Comparison of ENCODE assay signal across 13 mouse cellular contexts in the genomic region with DNA sequence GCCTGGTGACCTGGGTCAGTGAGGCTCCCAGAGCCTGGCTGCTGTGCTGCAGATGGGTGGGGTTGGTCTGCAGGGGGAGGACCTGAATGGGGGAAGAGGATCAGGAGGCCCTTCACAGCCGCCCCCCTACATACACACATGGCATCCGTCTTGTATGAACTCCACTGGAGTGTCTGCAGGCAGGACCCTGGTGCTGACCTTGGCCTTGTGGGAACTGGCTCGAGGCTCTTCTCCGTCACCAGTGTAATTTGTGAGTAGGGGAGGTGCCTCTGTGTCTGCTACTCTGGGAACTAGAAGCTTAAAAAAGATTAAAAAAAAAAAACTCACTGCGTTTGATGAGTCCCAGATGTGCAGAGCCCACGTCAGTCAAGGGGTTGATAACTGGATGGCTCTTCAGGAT. TPM values are rescaled to one million over a fixed set of nuclear protein-coding genes. Genes with fewer than 3 reads are reported as not detected.
DNase-seq lines count a peak whose midpoint lies in the region; ATAC-seq and TF ChIP-seq lines count a peak whose summit lies in the region.
"Had no signal": no experiment of that assay in that cellular context is flagged by ENCODE, and none has a peak within 500 bp of the region (broad histone marks: within the 10 kb centered on the region; RNA-seq: fewer than 3 reads in every experiment).

No protein-coding gene starts in this region.

- H3K9ac ChIP-seq in neural tube, embryonic 12.5 days = no peak overlapping the region
- H3K9ac ChIP-seq in neural tube, embryonic 15.5 days (replicated peaks) = no peak overlapping the region
- H3K9ac ChIP-seq in limb, embryonic 11.5 days (ENCODE audit: low read length) = no peak overlapping the region
- H3K9ac ChIP-seq in stomach, postnatal 0 days (ENCODE audit: low read length) = peak overlapping the region; percentile 45
- H3K9ac ChIP-seq: forebrain, embryonic 15.5 days; liver, embryonic 15.5 days had no signal

- H3K4me1 ChIP-seq in neural tube, embryonic 12.5 days = peaks cover 17% of the 10 kb centered on the region
- H3K4me1 ChIP-seq in neural tube, embryonic 15.5 days = peaks cover 12% of the 10 kb centered on the region
- H3K4me1 ChIP-seq in limb, embryonic 11.5 days (ENCODE audit: control insufficient read depth, insufficient read depth, low read length) = peaks cover 26% of the 10 kb centered on the region
- no peaks in the 10 kb centered on the region for H3K4me1 ChIP-seq in stomach, postnatal 0 days (replicated peaks; ENCODE audit: control insufficient read depth, insufficient read depth)

- no peaks in the 10 kb centered on the region for H3K9me3 ChIP-seq in neural tube, embryonic 12.5 days
- no peaks in the 10 kb centered on the region for H3K9me3 ChIP-seq in neural tube, embryonic 15.5 days (replicated peaks)
- H3K9me3 ChIP-seq in limb, embryonic 11.5 days (ENCODE audit: control insufficient read depth, low read length) = no peaks in the 10 kb centered on the region
- no peaks in the 10 kb centered on the region for H3K9me3 ChIP-seq in stomach, postnatal 0 days (ENCODE audit: control insufficient read depth, low read length)
- H3K9me3 ChIP-seq: forebrain, embryonic 15.5 days; hindbrain, embryonic 10.5 days; liver, embryonic 15.5 days had no signal

- intact Hi-C loops in gastrocnemius, adult 2 months (cut with DNase I) = no loop called here
- intact Hi-C loops in gastrocnemius, postnatal 36 days (cut with DNase I) = loop anchor here (5.0 kb wide), 1 partner anchor 78 kb away; no protein-coding TSS in a partner anchor

- DNase-seq in gastrocnemius, adult 2 months = no peak
- no peak for DNase-seq in gastrocnemius, postnatal 36 days
- DNase-seq in limb, embryonic 11.5 days (ENCODE audit: low spot score) = no peak
- DNase-seq in stomach, postnatal 0 days (ENCODE audit: low spot score) = no peak
- DNase-seq in layer of hippocampus, postnatal 10 days (ENCODE audit: low spot score in 2 of 2) = no peak
- no peak for DNase-seq in Muller cell, postnatal 12 days (ENCODE audit: inconsistent ontology term)

- 51% methylated on average over 6 of the region's 6 CpGs for WGBS in neural tube, embryonic 12.5 days
- 73% methylated on average over 6 of the region's 6 CpGs for WGBS in neural tube, embryonic 15.5 days
- 9% methylated on average over 6 of the region's 6 CpGs for WGBS in limb, embryonic 11.5 days
- WGBS in stomach, postnatal 0 days = 37% methylated on average over 6 of the region's 6 CpGs

- 0 out of 2 replicates have a peak overlapping the region, but pooled peaks have one; percentile 5 for H3K4me2 ChIP-seq in neural tube, embryonic 12.5 days (replicated peaks)
- no peak overlapping the region for H3K4me2 ChIP-seq in neural tube, embryonic 15.5 days
- H3K4me2 ChIP-seq in limb, embryonic 11.5 days (ENCODE audit: low read depth, severe bottlenecking) = peak overlapping the region; percentile 7; the same call in 1 of the 2 replicates
- H3K4me2 ChIP-seq in stomach, postnatal 0 days (replicated peaks; ENCODE audit: low read depth) = peak overlapping the region; percentile 54
- H3K4me2 ChIP-seq: forebrain, embryonic 15.5 days; liver, embryonic 15.5 days had no signal

- H3K27ac ChIP-seq in gastrocnemius, adult 2 months = peak overlapping the region; percentile 58; the same call in 1 of the 2 replicates
- H3K27ac ChIP-seq in neural tube, embryonic 12.5 days = no peak overlapping the region
- no peak overlapping the region for H3K27ac ChIP-seq in neural tube, embryonic 15.5 days (replicated peaks)
- H3K27ac ChIP-seq in limb, embryonic 11.5 days (replicated peaks; ENCODE audit: low read depth, low read length) = no peak overlapping the region
- H3K27ac ChIP-seq in stomach, postnatal 0 days (replicated peaks) = no peak overlapping the region
- H3K27ac ChIP-seq: forebrain, embryonic 15.5 days; hindbrain, embryonic 10.5 days; liver, embryonic 15.5 days had no signal

- H3K4me3 ChIP-seq in gastrocnemius, adult 2 months = peak overlapping the region; percentile 70
- no peak overlapping the region for H3K4me3 ChIP-seq in neural tube, embryonic 12.5 days
- no peak overlapping the region for H3K4me3 ChIP-seq in neural tube, embryonic 15.5 days (replicated peaks)
- no peak overlapping the region for H3K4me3 ChIP-seq in limb, embryonic 11.5 days (ENCODE audit: low read depth, low read length)
- H3K4me3 ChIP-seq in stomach, postnatal 0 days (ENCODE audit: low read depth, low read length) = peak overlapping the region; percentile 48
- H3K4me3 ChIP-seq: forebrain, embryonic 15.5 days; hindbrain, embryonic 10.5 days; liver, embryonic 15.5 days had no signal

- TF ChIP-seq CTCF in gastrocnemius, adult 2 months (IDR thresholded peaks at IDR 0.05) = no peak
- TF ChIP-seq CTCF in stomach, postnatal 0 days (IDR thresholded peaks at IDR 0.05; ENCODE audit: low read depth) = no peak

- no peaks in the 10 kb centered on the region for H3K36me3 ChIP-seq in neural tube, embryonic 12.5 days
- no peaks in the 10 kb centered on the region for H3K36me3 ChIP-seq in neural tube, embryonic 15.5 days
- H3K36me3 ChIP-seq in limb, embryonic 11.5 days (ENCODE audit: control insufficient read depth, insufficient read depth, low read length) = no peaks in the 10 kb centered on the region
- no peaks in the 10 kb centered on the region for H3K36me3 ChIP-seq in stomach, postnatal 0 days (ENCODE audit: control insufficient read depth, insufficient read depth, low read length)
- H3K36me3 ChIP-seq: forebrain, embryonic 15.5 days; hindbrain, embryonic 10.5 days; liver, embryonic 15.5 days had no signal

- ATAC-seq in neural tube, embryonic 12.5 days (ENCODE audit: low FRiP score, low read depth) = no peak
- no peak for ATAC-seq in neural tube, embryonic 15.5 days (ENCODE audit: low FRiP score)
- peak; percentile 8; the same call in 1 of the 2 replicates for ATAC-seq in limb, embryonic 11.5 days (ENCODE audit: insufficient number of reproducible peaks, low FRiP score, low TSS enrichment, low read depth)
- no peak for ATAC-seq in stomach, postnatal 0 days (ENCODE audit: low FRiP score, low TSS enrichment)
- ATAC-seq: forebrain, embryonic 15.5 days; Patski had no signal

- TF ChIP-seq EP300 in stomach, postnatal 0 days (optimal IDR thresholded peaks at IDR 0.05) = no peak

- peaks cover 35% of the 10 kb centered on the region for H3K27me3 ChIP-seq in neural tube, embryonic 12.5 days (replicated peaks)
- H3K27me3 ChIP-seq in neural tube, embryonic 15.5 days (replicated peaks) = peaks cover 32% of the 10 kb centered on the region
- peaks cover 6% of the 10 kb centered on the region; the same call in 1 of the 2 replicates for H3K27me3 ChIP-seq in limb, embryonic 11.5 days (ENCODE audit: control insufficient read depth, insufficient read depth, low read length)
- no peaks in the 10 kb centered on the region for H3K27me3 ChIP-seq in stomach, postnatal 0 days (ENCODE audit: control insufficient read depth, insufficient read depth, low read length)
- H3K27me3 ChIP-seq: Patski had no signal

RNA-seq across cellular contexts. Expression of gene Crispld2, which starts 2.3 kb away (rescaled TPM):
- 10 to 100 TPM in 1 of 2 experiments, 1 to 10 TPM in 1; 9.5 to 19.6 TPM for total RNA-seq in gastrocnemius, adult 2 months (2021)
- total RNA-seq in gastrocnemius, postnatal 36 days (2021) = 10 to 100 TPM in 1 of 2 experiments, 1 to 10 TPM in 1; 8.1 to 12.3 TPM
- 5.2 and 5.6 TPM in 2 replicates for polyA plus RNA-seq in neural tube, embryonic 12.5 days (2016; fragmentation: Nextera tagmentation; extraction: Ambion mirVana)
- 2.6 and 5.8 TPM in 2 replicates for polyA plus RNA-seq in neural tube, embryonic 15.5 days (2015; fragmentation: Nextera tagmentation; extraction: Ambion mirVana)
- polyA plus RNA-seq in limb, embryonic 11.5 days (2014; fragmentation: Nextera tagmentation; extraction: Ambion mirVana) = 2.7 and 3.1 TPM in 2 replicates
- polyA plus RNA-seq in stomach, postnatal 0 days (2015; fragmentation: Nextera tagmentation; extraction: Ambion mirVana) = 29.2 and 29.6 TPM in 2 replicates
- total RNA-seq in layer of hippocampus, postnatal 10 days (2021) = 1 to 10 TPM; 2.2 to 2.9 TPM
- total RNA-seq: common myeloid progenitor, adult 5-6 weeks had no signal

Comparison
In these comparisons a context has a peak if more than half of its experiments do, and no peak if none do; other contexts are left out.
1. H3K4me3 ChIP-seq: peak in gastrocnemius, adult 2 months (single experiment) and stomach, postnatal 0 days (single experiment); none in neural tube, embryonic 12.5 days (single experiment), neural tube, embryonic 15.5 days (single experiment) and limb, embryonic 11.5 days (single experiment).